ENCODE assay signal across 8 mouse cellular contexts in the genomic region with DNA sequence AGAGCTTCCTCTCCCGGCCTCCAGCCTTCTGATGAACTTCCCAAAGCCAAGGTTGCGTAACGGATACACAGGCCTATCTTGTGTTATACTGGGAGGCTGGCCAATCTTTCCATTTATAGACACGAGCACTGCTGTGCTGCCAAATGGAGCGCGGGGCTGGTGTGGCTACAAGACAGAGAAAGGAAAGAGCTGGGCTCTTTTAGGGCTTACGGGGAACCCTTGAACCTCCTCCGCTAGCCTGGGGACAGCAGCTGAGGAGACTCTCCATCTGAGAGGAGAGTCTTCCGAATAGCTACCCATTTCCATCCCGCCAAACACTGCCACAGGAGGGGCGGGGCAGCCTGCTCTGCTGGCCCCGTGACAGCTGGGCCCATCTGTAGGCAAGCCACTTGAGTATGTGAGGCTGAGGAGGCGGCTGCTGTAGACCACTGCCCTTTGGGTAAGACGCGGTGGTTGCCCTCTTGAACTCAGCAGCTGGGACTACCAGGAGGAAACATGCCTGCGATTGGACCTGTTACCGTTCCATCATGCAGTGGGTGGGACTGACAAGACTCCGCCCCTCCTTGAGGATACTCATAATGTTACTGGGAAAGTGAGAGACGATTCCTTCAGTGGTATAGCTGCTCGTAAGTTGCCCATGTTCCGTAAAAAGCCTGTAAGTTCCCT. TPM values are rescaled to one million over a fixed set of nuclear protein-coding genes. Genes with fewer than 3 reads are reported as not detected.
DNase-seq lines count a peak whose midpoint lies in the region; ATAC-seq and TF ChIP-seq lines count a peak whose summit lies in the region.

No protein-coding gene starts in this region.

- DNase-seq in MEL (ENCODE audit: low read depth, low spot score) = peak; percentile 90
- peak; percentile 32 for DNase-seq in c-Kit-positive CD71-positive TER-119-positive erythroid progenitor cells, embryonic 14.5 days (ENCODE audit: low spot score)
- peak; percentile 73 for DNase-seq in forebrain, postnatal 0 days
- peak; percentile 86 for DNase-seq in heart, postnatal 25 days (ENCODE audit: low spot score)
- DNase-seq in layer of hippocampus, adult 2 months (ENCODE audit: low spot score in 2 of 2) = peak; percentile 70 to 85
- peak; percentile 99 for DNase-seq in lung, embryonic 14.5 days
- peak; percentile 62 for DNase-seq in ovary, postnatal 14 days (ENCODE audit: low spot score)
- peak; percentile 36 for DNase-seq in urinary bladder, adult 2 months (ENCODE audit: low spot score)

- peak; percentile 85 for ATAC-seq in forebrain, postnatal 0 days
- ATAC-seq in lung, embryonic 14.5 days (ENCODE audit: insufficient read depth) = peak; percentile 96

- TF ChIP-seq POLR2A in MEL (IDR thresholded peaks at IDR 0.05; ENCODE audit: control insufficient read depth in 1 of 2, insufficient read depth in 1 of 2, low read depth in 1 of 2, low read length in 2 of 2, poor library complexity in 1 of 2) = no peak

- 50% methylated on average over 21 of the region's 21 CpGs for WGBS in forebrain, postnatal 0 days
- 26% methylated on average over 21 of the region's 21 CpGs for WGBS in lung, embryonic 14.5 days

- no peak; the same call in 1 of the 2 replicates for TF ChIP-seq RAD21 in MEL (IDR thresholded peaks at IDR 0.05; ENCODE audit: low read depth, low read length)

- peak overlapping the region; percentile 55 for H3K27ac ChIP-seq in MEL (ENCODE audit: control insufficient read depth, low read depth, low read length)
- peak overlapping the region; percentile 54; the same call in 1 of the 2 replicates for H3K27ac ChIP-seq in forebrain, postnatal 0 days (ENCODE audit: low read depth, low read length)
- H3K27ac ChIP-seq in layer of hippocampus, adult 2 months = peak overlapping the region; percentile 90
- H3K27ac ChIP-seq in lung, embryonic 14.5 days (ENCODE audit: low read depth) = peak overlapping the region; percentile 89

- peaks cover 0 to 14% of the 10 kb centered on the region in 2 experiments; a peak in 2 of 4 replicates for H3K36me3 ChIP-seq in MEL (ENCODE audit: control insufficient read depth in 1 of 2, insufficient read depth in 2 of 2, low read length in 2 of 2)
- H3K36me3 ChIP-seq in forebrain, postnatal 0 days (ENCODE audit: insufficient read depth) = no peaks in the 10 kb centered on the region
- no peaks in the 10 kb centered on the region for H3K36me3 ChIP-seq in lung, embryonic 14.5 days (ENCODE audit: insufficient read depth)

- intact Hi-C loops in heart, postnatal 25 days (cut with DNase I) = no loop called here

- H3K9me3 ChIP-seq in MEL (replicated peaks; ENCODE audit: insufficient read depth, low read length) = no peaks in the 10 kb centered on the region
- no peaks in the 10 kb centered on the region for H3K9me3 ChIP-seq in forebrain, postnatal 0 days (ENCODE audit: low read length)
- peaks cover 3% of the 10 kb centered on the region; the same call in 1 of the 2 replicates for H3K9me3 ChIP-seq in lung, embryonic 14.5 days (ENCODE audit: low read depth, low read length)

- peak overlapping the region; percentile 64 to 91 for H3K4me3 ChIP-seq in MEL (ENCODE audit: control insufficient read depth in 1 of 2, insufficient read depth in 1 of 2, low read depth in 2 of 2, low read length in 2 of 2)
- no peak overlapping the region for H3K4me3 ChIP-seq in forebrain, postnatal 0 days (ENCODE audit: low read depth, low read length)
- peak overlapping the region; percentile 49 for H3K4me3 ChIP-seq in layer of hippocampus, adult 2 months
- H3K4me3 ChIP-seq in lung, embryonic 14.5 days (ENCODE audit: low read depth, low read length) = peak overlapping the region; percentile 9; the same call in 1 of the 2 replicates

- peaks cover 8 to 18% of the 10 kb centered on the region in 2 experiments for H3K4me1 ChIP-seq in MEL (ENCODE audit: control insufficient read depth in 1 of 2, insufficient read depth in 2 of 2, low read length in 2 of 2)
- H3K4me1 ChIP-seq in forebrain, postnatal 0 days (ENCODE audit: insufficient read depth) = no peaks in the 10 kb centered on the region
- H3K4me1 ChIP-seq in lung, embryonic 14.5 days (ENCODE audit: insufficient read depth) = peaks cover 36% of the 10 kb centered on the region

- TF ChIP-seq EP300 in MEL (IDR thresholded peaks at IDR 0.05; ENCODE audit: low read depth in 1 of 2, low read length in 2 of 2) = peak; percentile 13 to 41; a peak in 2 of 4 replicates

- H3K79me2 ChIP-seq in MEL (ENCODE audit: control insufficient read depth, insufficient read depth, low read length, poor library complexity) = no peaks in the 10 kb centered on the region

- no peaks in the 10 kb centered on the region for H3K27me3 ChIP-seq in MEL (ENCODE audit: control insufficient read depth in 1 of 2, insufficient read depth in 2 of 2, low read length in 2 of 2)
- H3K27me3 ChIP-seq in forebrain, postnatal 0 days (ENCODE audit: insufficient read depth, low read length) = no peaks in the 10 kb centered on the region
- H3K27me3 ChIP-seq in lung, embryonic 14.5 days (ENCODE audit: insufficient read depth, low read length) = no peaks in the 10 kb centered on the region

- peak overlapping the region; percentile 56 for H3K9ac ChIP-seq in MEL (ENCODE audit: control insufficient read depth, low read depth, low read length, poor library complexity, severe bottlenecking)
- H3K9ac ChIP-seq in forebrain, postnatal 0 days = no peak overlapping the region
- no peak overlapping the region for H3K9ac ChIP-seq in lung, embryonic 14.5 days

- no peak for TF ChIP-seq CTCF in MEL (IDR thresholded peaks at IDR 0.05 in 2 of 3, conservative IDR thresholded peaks at IDR 0.05 in 1 of 3; ENCODE audit: control insufficient read depth in 1 of 3, insufficient read depth in 1 of 3, low read depth in 2 of 3, low read length in 3 of 3, poor library complexity in 1 of 3, severe bottlenecking in 1 of 3)
- TF ChIP-seq CTCF in forebrain, postnatal 0 days (IDR thresholded peaks at IDR 0.05; ENCODE audit: low read depth) = no peak
- TF ChIP-seq CTCF in layer of hippocampus, adult 2 months (conservative IDR thresholded peaks at IDR 0.05) = no peak; the same call in 1 of the 2 replicates
- TF ChIP-seq CTCF in lung, embryonic 14.5 days (IDR thresholded peaks at IDR 0.05; ENCODE audit: low read depth) = no peak

- peak overlapping the region; percentile 14; the same call in 1 of the 2 replicates for H3K4me2 ChIP-seq in forebrain, postnatal 0 days (ENCODE audit: low read depth)
- H3K4me2 ChIP-seq in lung, embryonic 14.5 days = peak overlapping the region; percentile 58

TF ChIP-seq in MEL, 35 proteins besides CTCF, POLR2A, EP300 and RAD21:
- peak; percentile 61; the same call in 1 of the 2 replicates for TF ChIP-seq MXI1 (IDR thresholded peaks at IDR 0.05; ENCODE audit: low read depth, low read length)
- TF ChIP-seq ZMIZ1 (IDR thresholded peaks at IDR 0.05; ENCODE audit: low read depth, low read length) = 0 out of 2 replicates have a peak, but pooled peaks have one; percentile 55
- 0 out of 2 replicates have a peak, but pooled peaks have one; percentile 19 for TF ChIP-seq TBP (IDR thresholded peaks at IDR 0.05; ENCODE audit: low read depth, low read length)
- no peak for TF ChIP-seq MAFK (IDR thresholded peaks at IDR 0.05; ENCODE audit: borderline replicate concordance, low read depth, low read length)
- TF ChIP-seq USF1 (IDR thresholded peaks at IDR 0.05; ENCODE audit: low read depth, low read length) = peak; percentile 35; the same call in 1 of the 2 replicates
- TF ChIP-seq UBTF (IDR thresholded peaks at IDR 0.05; ENCODE audit: borderline replicate concordance, insufficient read depth, low read depth, low read length) = no peak
- TF ChIP-seq MEF2A (IDR thresholded peaks at IDR 0.05; ENCODE audit: extremely low read depth, insufficient replicate concordance, low read depth, low read length, poor library complexity, severe bottlenecking) = peak; percentile 91; the same call in 1 of the 2 replicates
- 0 out of 2 replicates have a peak, but pooled peaks have one; percentile 25 for TF ChIP-seq BHLHE40 (IDR thresholded peaks at IDR 0.05; ENCODE audit: borderline replicate concordance, low read depth, low read length)
- TF ChIP-seq ELF1 (IDR thresholded peaks at IDR 0.05; ENCODE audit: low read depth, low read length) = 0 out of 2 replicates have a peak, but pooled peaks have one; percentile 7
- TF ChIP-seq SIN3A (IDR thresholded peaks at IDR 0.05; ENCODE audit: low read length) = peak; percentile 63
- TF ChIP-seq HCFC1 (IDR thresholded peaks at IDR 0.05; ENCODE audit: low read depth, low read length) = 0 out of 2 replicates have a peak, but pooled peaks have one; percentile 36
- TF ChIP-seq ETS1 (IDR thresholded peaks at IDR 0.05; ENCODE audit: low read depth, low read length) = peak; percentile 63; the same call in 1 of the 2 replicates
- no peak for TF ChIP-seq E2F4 (IDR thresholded peaks at IDR 0.05; ENCODE audit: borderline replicate concordance, low read depth, low read length)
- TF ChIP-seq MAZ (IDR thresholded peaks at IDR 0.05; ENCODE audit: low read depth, low read length) = no peak
- TF ChIP-seq RCOR1 (IDR thresholded peaks at IDR 0.05; ENCODE audit: low read depth, low read length) = peak; percentile 33

RNA-seq across cellular contexts. Expression of a gene that starts 48.7 kb away (rescaled TPM):
- 0.69 and 1.0 TPM in 2 replicates for total RNA-seq in MEL (2012; rRNA removed)
- polyA plus RNA-seq in MEL (2012; ENCODE audit: insufficient read depth in 1 of 2, insufficient read length in 2 of 2, low read depth in 1 of 2, low replicate concordance in 2 of 2, missing spikeins in 1 of 2) = 1 to 10 TPM in 1 of 2 experiments, not detected in 1; 3.1 TPM
- 0.54 TPM in 1 of 2 replicates, not detected in the other for total RNA-seq in forebrain, postnatal 0 days (2014; rRNA removed)
- 0.83 and 0.94 TPM in 2 replicates for polyA plus RNA-seq in forebrain, postnatal 0 days (2015; fragmentation: Nextera tagmentation; extraction: Ambion mirVana)
- total RNA-seq in heart, postnatal 25 days (2021) = under 1 TPM; 0.48 to 0.60 TPM
- total RNA-seq in layer of hippocampus, adult 2 months (2021) = not detected
- polyA plus RNA-seq in lung, embryonic 14.5 days (2014; fragmentation: Nextera tagmentation; extraction: Ambion mirVana) = 1.8 and 1.9 TPM in 2 replicates
- 16.9 and 32.1 TPM in 2 replicates for polyA plus RNA-seq in urinary bladder, adult 2 months (2012; rRNA removed)

Comparison
In these comparisons a context has a peak if more than half of its experiments do, and no peak if none do; other contexts are left out.
1. DNase-seq: peak in every context shown above with its lines; median percentile 99 in lung, embryonic 14.5 days; 90 in MEL; 86 in heart, postnatal 25 days; 78 in layer of hippocampus, adult 2 months; 73 in forebrain, postnatal 0 days; 62 in ovary, postnatal 14 days; 36 in urinary bladder, adult 2 months; 32 in c-Kit-positive CD71-positive TER-119-positive erythroid progenitor cells, embryonic 14.5 days.